Mouse (Mus musculus) ES-Bruce4 (cell line): ENCODE results near the gene Slc22a23. TPM values are rescaled to one million over a fixed set of nuclear protein-coding genes. Genes with fewer than 3 reads are reported as not detected.

Source experiments
- H3K27ac ChIP-seq: 2 replicates; pipeline ENCODE4 v1.5.1; 2012; ENCODE audit warnings: low read length, inconsistent platforms; ENCODE audit not compliant: insufficient read depth
- H3K27me3 ChIP-seq: 2 replicates; pipeline ENCODE4 v1.6.1; 2012; ENCODE audit warnings: mild to moderate bottlenecking, low read length, inconsistent platforms; ENCODE audit not compliant: control insufficient read depth, poor library complexity, insufficient read depth, severe bottlenecking
- H3K36me3 ChIP-seq: 2 replicates; pipeline ENCODE4 v1.6.1; 2012; ENCODE audit warnings: inconsistent platforms, mild to moderate bottlenecking, low read length, moderate library complexity; ENCODE audit not compliant: control insufficient read depth, poor library complexity, insufficient read depth, severe bottlenecking
- H3K4me1 ChIP-seq: one replicate; pipeline ENCODE4 v1.8.1; 2011; ENCODE audit warnings: low read length; ENCODE audit not compliant: control insufficient read depth, insufficient read depth
- H3K4me3 ChIP-seq: 2 replicates; pipeline ENCODE4 v1.5.1; 2011; ENCODE audit warnings: low read depth, mild to moderate bottlenecking, low read length
- H3K9ac ChIP-seq: 2 replicates; pipeline ENCODE4 v1.6.1; 2012; ENCODE audit warnings: low read depth, mild to moderate bottlenecking, inconsistent platforms; ENCODE audit not compliant: poor library complexity, severe bottlenecking
- H3K9me3 ChIP-seq: replicated peaks from 2 replicates; pipeline ENCODE4 v1.6.1; 2012; ENCODE audit warnings: mild to moderate bottlenecking, low read length, inconsistent platforms; ENCODE audit not compliant: control insufficient read depth, poor library complexity, insufficient read depth, severe bottlenecking
- CTCF ChIP-seq: IDR thresholded peaks from one replicate; pipeline ENCODE4 v1.8.1; 2011; ENCODE audit warnings: low read depth, low read length
- EP300 ChIP-seq: IDR thresholded peaks from 2 replicates; pipeline ENCODE4 v1.6.1; 2011; ENCODE audit warnings: low read depth, low read length; ENCODE audit not compliant: insufficient read depth
- POLR2A ChIP-seq: IDR thresholded peaks from one replicate; pipeline ENCODE4 v1.8.1; 2011; ENCODE audit warnings: low read length; ENCODE audit not compliant: insufficient read depth
- polyA plus RNA-seq: library from polyadenylated mRNA; stranded (reverse); fragments of >200 nt; gene quantifications from 2 replicates; pipeline ENCODE4 v1.2.4, GENCODE M21; 2011; ENCODE audit warnings: low read depth; ENCODE audit not compliant: missing spikeins, insufficient read depth, insufficient read length

The Slc22a23 gene
- polyA plus RNA-seq, 1 experiment, result 18.4 TPM

- H3K9me3 ChIP-seq, result no peaks in the 10 kb centered on the region
- no peaks in the 10 kb centered on the region for H3K4me1 ChIP-seq
- H3K36me3 ChIP-seq, result no peaks in the 10 kb centered on the region
- H3K9ac ChIP-seq, result no peak overlapping the region
- H3K27ac ChIP-seq, result no peak overlapping the region
- no peaks in the 10 kb centered on the region for H3K27me3 ChIP-seq
- H3K4me3 ChIP-seq, result no peak overlapping the region
- no peak for TF ChIP-seq POLR2A
- TF ChIP-seq CTCF, result no peak
- TF ChIP-seq EP300, result no peak
These were observed 210.7 kb downstream of the Slc22a23 start for GRCm38 (mm10) chr13:34134276-34134675.

- Histone ChIP-seq H3K9me3 (no peaks in the 10 kb centered on the region), H3K27me3 (no peaks in the 10 kb centered on the region), H3K27ac (no peak overlapping the region), H3K4me3 (no peak overlapping the region), H3K4me1 (peaks cover 2% of the 10 kb centered on the region), H3K36me3 (peaks cover 5% of the 10 kb centered on the region), H3K9ac (peak overlapping the region; percentile 24; the same call in 1 of the 2 replicates)
- TF ChIP-seq CTCF, result no peak
- no peak for TF ChIP-seq EP300
- TF ChIP-seq POLR2A, result no peak
These were observed 211.5 kb downstream of the Slc22a23 start for GRCm38 (mm10) chr13:34133326-34134071.

GRCm38 (mm10) chr13:34132875-34133274 lies 212.1 kb downstream of the Slc22a23 start:
- TF ChIP-seq POLR2A, result no peak
- TF ChIP-seq EP300, result no peak
- no peak for TF ChIP-seq CTCF
- Histone ChIP-seq H3K4me3 (no peak overlapping the region), H3K27me3 (no peaks in the 10 kb centered on the region), H3K36me3 (peaks cover 5% of the 10 kb centered on the region), H3K9ac (no peak overlapping the region), H3K9me3 (no peaks in the 10 kb centered on the region), H3K4me1 (peaks cover 2% of the 10 kb centered on the region), H3K27ac (no peak overlapping the region)

DNA sequence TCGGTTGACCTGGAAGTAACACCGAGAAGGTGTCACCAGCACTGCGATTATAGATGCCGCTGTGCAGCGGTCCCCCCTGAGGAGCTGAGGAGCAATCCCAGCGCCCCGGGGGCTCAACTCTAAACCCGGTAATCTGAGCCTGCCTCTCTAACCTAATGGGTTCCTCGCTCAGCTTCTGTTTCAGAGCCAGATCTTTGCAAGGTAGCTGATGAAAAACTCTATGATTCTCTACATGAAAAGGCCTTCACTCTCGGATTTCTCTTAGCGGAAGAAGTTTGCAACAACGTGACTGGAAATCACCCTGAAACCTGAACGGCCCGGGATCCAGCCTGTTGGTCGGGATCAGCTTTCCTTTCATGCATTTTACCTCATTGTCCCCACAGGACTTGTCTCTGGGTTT lies 212.7 kb downstream of the Slc22a23 start:
- peak overlapping the region; percentile 19 for H3K4me3 ChIP-seq
- peaks cover 5% of the 10 kb centered on the region for H3K36me3 ChIP-seq
- H3K4me1 ChIP-seq, result peaks cover 2% of the 10 kb centered on the region
- no peak for TF ChIP-seq EP300
- TF ChIP-seq POLR2A, result no peak
- no peak for TF ChIP-seq CTCF
- H3K27ac ChIP-seq, result peak overlapping the region; percentile 77; the same call in 1 of the 2 replicates
- H3K9me3 ChIP-seq, result no peaks in the 10 kb centered on the region
- no peaks in the 10 kb centered on the region for H3K27me3 ChIP-seq
- peak overlapping the region; percentile 40; the same call in 1 of the 2 replicates for H3K9ac ChIP-seq

- Histone ChIP-seq H3K4me1 (peaks cover 2% of the 10 kb centered on the region), H3K27me3 (no peaks in the 10 kb centered on the region), H3K9me3 (no peaks in the 10 kb centered on the region), H3K36me3 (peaks cover 5% of the 10 kb centered on the region), H3K9ac (no peak overlapping the region), H3K27ac (peak overlapping the region; percentile 77), H3K4me3 (peak overlapping the region; percentile 77)
- no peak for TF ChIP-seq POLR2A
- TF ChIP-seq EP300, result peak; percentile 53; the same call in 1 of the 2 replicates
- TF ChIP-seq CTCF, result no peak
These were observed 213.3 kb downstream of the Slc22a23 start for GRCm38 (mm10) chr13:34131708-34132060.

DNA sequence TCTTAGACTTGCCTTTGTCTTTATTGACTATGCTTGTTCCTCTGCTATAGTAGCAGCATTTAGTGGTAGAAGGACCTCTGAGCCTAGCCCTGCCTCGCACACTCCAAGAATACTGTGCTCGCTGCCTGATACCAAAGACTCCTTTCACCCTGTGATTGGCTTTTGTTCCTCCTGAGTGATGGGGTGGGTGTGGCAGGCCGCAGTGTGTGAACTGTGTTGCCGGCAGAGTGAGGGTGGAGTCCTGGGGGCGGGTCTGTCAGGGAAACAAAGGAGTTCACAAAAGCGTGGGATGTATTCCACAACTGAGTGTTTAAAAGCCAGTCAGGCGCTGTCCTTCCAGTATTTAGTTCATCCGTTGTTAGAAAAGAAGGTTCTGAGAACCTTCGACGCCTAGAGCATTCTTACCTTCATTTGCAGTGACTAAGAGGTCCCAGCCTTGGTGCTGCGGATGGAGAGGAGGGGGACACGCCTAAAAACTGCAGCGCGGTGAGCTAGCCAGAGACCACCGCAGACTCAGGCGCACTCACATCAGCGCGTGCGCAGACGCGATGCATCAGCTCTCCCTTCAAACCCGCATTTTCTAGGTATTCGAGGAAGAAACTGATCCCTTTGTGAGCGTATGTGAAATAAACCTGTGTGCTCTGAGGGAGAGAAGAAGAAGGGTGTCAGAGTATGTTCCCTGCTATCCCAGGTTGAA lies 213.8 kb downstream of the Slc22a23 start:
- TF ChIP-seq POLR2A, result no peak
- no peak for TF ChIP-seq CTCF
- TF ChIP-seq EP300, result peak; percentile 82
- Histone ChIP-seq H3K27ac (peak overlapping the region; percentile 77), H3K36me3 (peaks cover 9% of the 10 kb centered on the region), H3K9me3 (no peaks in the 10 kb centered on the region), H3K27me3 (no peaks in the 10 kb centered on the region), H3K4me1 (peaks cover 2% of the 10 kb centered on the region), H3K9ac (no peak overlapping the region), H3K4me3 (peak overlapping the region; percentile 77)
